Mouse (Mus musculus) effector memory CD4-positive, alpha-beta T cell, adult 5 months (primary cell): Measurements from ENCODE around the gene Fam25c. TPM values are rescaled to one million over a fixed set of nuclear protein-coding genes. Genes with fewer than 3 reads are reported as not detected.

Experiments
- polyA plus RNA-seq: library from polyadenylated mRNA; unstranded; fragments of 100-300 nt; shearing (Covaris generic); gene quantifications from one replicate; pipeline ENCODE4 v1.2.1, GENCODE M21; 2017

The Fam25c gene
- polyA plus RNA-seq, result not detected

DNA sequence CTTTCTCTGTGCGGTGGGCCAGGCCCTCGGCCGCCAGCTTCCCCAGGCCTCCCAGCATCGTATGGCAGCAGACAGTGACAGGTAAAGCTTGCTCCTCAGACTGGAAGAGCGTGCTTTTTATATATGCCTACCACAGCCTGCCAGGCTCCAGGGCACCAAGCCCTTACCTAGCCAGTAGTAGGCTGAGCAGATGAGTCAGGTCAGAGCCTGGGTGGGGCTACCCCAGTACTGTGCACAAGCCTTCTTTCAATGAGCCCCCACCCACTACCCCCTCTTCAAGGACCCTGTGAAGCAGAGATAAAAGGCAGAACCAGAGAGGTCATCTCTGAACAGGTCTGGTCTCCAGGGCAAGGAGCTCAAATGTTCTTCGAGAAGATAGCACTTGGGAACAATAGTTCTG, at the start of gene Fam25c:
Gene Fam25c (minus strand): TSS at position 133 of the 400 bp plus-strand sequence.

DNA sequence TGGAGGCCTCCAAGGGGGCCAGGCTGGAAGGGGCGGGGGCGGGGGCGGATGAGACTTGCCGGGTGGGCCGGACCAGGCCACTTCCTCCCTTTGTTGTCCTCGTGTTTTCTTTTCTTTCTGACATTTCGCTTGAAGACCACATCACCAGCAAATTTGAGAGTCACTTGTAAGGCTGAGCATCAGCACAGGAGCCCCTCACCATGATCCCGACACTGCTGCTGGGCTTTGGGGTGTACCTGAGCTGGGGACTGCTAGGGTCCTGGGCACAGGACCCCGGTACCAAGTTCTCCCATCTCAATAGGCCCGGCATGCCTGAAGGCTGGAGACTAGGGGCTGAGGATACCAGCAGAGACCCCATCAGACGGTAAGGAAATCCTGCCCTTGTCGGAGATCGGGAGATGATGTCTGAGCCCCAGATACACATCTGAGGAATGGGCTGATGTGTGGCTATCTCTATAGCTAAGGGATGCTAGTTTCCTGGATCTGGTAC, 20.2 kb upstream of the Fam25c start, which contains the start of gene Mmrn2:
Gene Mmrn2 (plus strand): TSS at position 51 of the 490 bp plus-strand sequence.

DNA sequence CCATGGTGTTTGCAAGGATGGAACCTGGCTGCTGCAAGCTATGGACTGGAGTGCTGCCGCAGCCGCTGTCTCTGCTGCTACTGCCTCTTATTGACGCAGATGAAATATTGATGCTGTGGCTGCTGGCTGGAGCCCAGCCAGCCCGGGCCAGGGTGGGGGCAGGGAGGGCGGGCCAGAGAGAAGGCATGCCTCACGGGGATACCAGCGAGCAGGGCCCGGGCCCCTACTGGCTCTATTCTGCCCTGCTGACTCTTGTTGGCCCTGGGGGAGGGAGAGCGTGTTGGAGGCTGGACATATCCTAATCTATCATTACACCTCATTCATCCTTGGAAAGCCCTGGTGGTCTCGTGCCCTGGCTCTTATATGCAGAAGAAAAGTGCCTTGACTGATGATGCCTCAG, 19.3 kb upstream of the Fam25c start, which contains the start of gene Sncg:
Gene Sncg (minus strand): TSS at position 213 of the 400 bp plus-strand sequence.

GRCm38 (mm10) chr14:34310234-34310965, 44.8 kb downstream of the Fam25c start, which contains the start of the genes Shld2 and Glud1:
Gene Shld2, minus strand, starts transcription at chr14:34310493.
Gene Glud1, plus strand, starts transcription at chr14:34310727.

Other genes starting within 250 kb of the Fam25c start
- gene Npy4r, start 202.9 kb downstream of the Fam25c start, polyA plus RNA-seq, result not detected
- not detected for gene Gprin2, start 153.8 kb downstream of the Fam25c start, polyA plus RNA-seq
- 0.24 TPM for gene Syt15, start 135.8 kb downstream of the Fam25c start, polyA plus RNA-seq
- gene Shld2, start 44.9 kb downstream of the Fam25c start, polyA plus RNA-seq, result 23.1 TPM
- gene Glud1, start 44.7 kb downstream of the Fam25c start, polyA plus RNA-seq, result 104 TPM
- not detected for gene Sncg, start 19.4 kb upstream of the Fam25c start, polyA plus RNA-seq
- 0.15 TPM for gene Mmrn2, start 20.0 kb upstream of the Fam25c start, polyA plus RNA-seq
- gene Bmpr1a, start 147.9 kb upstream of the Fam25c start, polyA plus RNA-seq, result 2.0 TPM
- not detected for gene 9230112D13Rik, start 167.4 kb upstream of the Fam25c start, polyA plus RNA-seq
- gene Ldb3, start 233.2 kb upstream of the Fam25c start, polyA plus RNA-seq, result not detected
- gene Opn4, start 244.7 kb upstream of the Fam25c start, polyA plus RNA-seq, result not detected